Mouse (Mus musculus) embryonic facial prominence, embryonic 14.5 days (tissue): ENCODE measurements around the gene Kalrn. TPM values are rescaled to one million over a fixed set of nuclear protein-coding genes. Genes with fewer than 3 reads are reported as not detected.
A peak's percentile ranks its signal among the peaks of the same experiment; 100 is the strongest.

Source experiments
- ATAC-seq: fragments of 200-750 bp; cut with Nextera tagmentation; 2 replicates; pipeline ENCODE4 v1.8.0; 2017; ENCODE audit warnings: low read depth, moderate number of reproducible peaks, moderate TSS enrichment
- DNase-seq: peaks from one replicate; pipeline ENCODE4 v3.0.0-alpha.2; 2015; ENCODE audit warnings: low spot score
- H3K27ac ChIP-seq: fragments of 300-500 bp; sonication (generic); replicated peaks from 2 replicates; pipeline ENCODE4 v1.5.1; 2014; ENCODE audit warnings: low read depth, mild to moderate bottlenecking, low read length, moderate library complexity
- H3K27me3 ChIP-seq: fragments of 300-500 bp; sonication (generic); replicated peaks from 2 replicates; pipeline ENCODE4 v1.6.1; 2014; ENCODE audit warnings: low read length; ENCODE audit not compliant: control insufficient read depth, insufficient read depth
- H3K36me3 ChIP-seq: fragments of 300-500 bp; sonication (generic); 2 replicates; pipeline ENCODE4 v1.6.1; 2014; ENCODE audit warnings: low read length, mixed read lengths; ENCODE audit not compliant: control insufficient read depth, insufficient read depth
- H3K4me1 ChIP-seq: fragments of 300-500 bp; sonication (generic); 2 replicates; pipeline ENCODE4 v1.6.1; 2014; ENCODE audit warnings: antibody characterized with exemption, low read length; ENCODE audit not compliant: control insufficient read depth, insufficient read depth
- H3K4me2 ChIP-seq: fragments of 300-500 bp; sonication (generic); 2 replicates; pipeline ENCODE4 v1.6.1; 2014; ENCODE audit warnings: low read depth, mild to moderate bottlenecking, low read length, moderate library complexity, mixed read lengths
- H3K4me3 ChIP-seq: fragments of 300-500 bp; sonication (generic); 2 replicates; pipeline ENCODE4 v1.5.1; 2014; ENCODE audit warnings: low read depth, mild to moderate bottlenecking, low read length
- H3K9ac ChIP-seq: fragments of 300-500 bp; sonication (generic); 2 replicates; pipeline ENCODE4 v1.6.1; 2014; ENCODE audit warnings: low read depth, mild to moderate bottlenecking, low read length, moderate library complexity, mixed read lengths
- H3K9me3 ChIP-seq: fragments of 300-500 bp; sonication (generic); 2 replicates; pipeline ENCODE4 v1.6.1; 2016; ENCODE audit warnings: low read length; ENCODE audit not compliant: control insufficient read depth
- WGBS: fragments of 180-500 bp; shearing (Covaris S2); extraction: QIAGEN DNeasy Blood & Tissue Kit; methylation state at CpG from one replicate; pipeline ENCODE4 v1.1.7; 2014; 5-methylcytosine and 5-hydroxymethylcytosine counted together
- polyA plus RNA-seq: library from polyadenylated mRNA; unstranded; fragments of >200 nt; fragmentation: Nextera tagmentation; extraction: Ambion mirVana; gene quantifications from 2 replicates; pipeline ENCODE4 v1.2.1, GENCODE M21; 2014

The Kalrn gene
- polyA plus RNA-seq, 1 experiment from 2014 or later = 12.2 TPM

- 5% methylated on average over 3 of the region's 3 CpGs for WGBS
- Histone ChIP-seq H3K9ac (no peak overlapping the region), H3K4me2 (no peak overlapping the region), H3K4me3 (no peak overlapping the region), H3K27me3 (no peaks in the 10 kb centered on the region), H3K9me3 (no peaks in the 10 kb centered on the region), H3K27ac (no peak overlapping the region), H3K4me1 (no peaks in the 10 kb centered on the region), H3K36me3 (no peaks in the 10 kb centered on the region)
- DNase-seq (peak; percentile 73), ATAC-seq (peak; percentile 77)
Measured at GRCm38 (mm10) chr16:34114665-34115064, 458.7 kb downstream of the Kalrn start.

GRCm38 (mm10) chr16:34113150-34113549, 460.2 kb downstream of the Kalrn start:
- Histone ChIP-seq H3K4me1 (no peaks in the 10 kb centered on the region), H3K27ac (no peak overlapping the region), H3K9ac (no peak overlapping the region), H3K36me3 (no peaks in the 10 kb centered on the region), H3K4me3 (no peak overlapping the region), H3K27me3 (no peaks in the 10 kb centered on the region), H3K4me2 (no peak overlapping the region), H3K9me3 (no peaks in the 10 kb centered on the region)
- ATAC-seq = no peak
- no peak for DNase-seq
- WGBS = 87% methylated on average over 9 of the region's 9 CpGs

GRCm38 (mm10) chr16:34112490-34112889, 460.8 kb downstream of the Kalrn start:
- H3K4me1 ChIP-seq = no peaks in the 10 kb centered on the region
- H3K27me3 ChIP-seq = no peaks in the 10 kb centered on the region
- ATAC-seq (peak; percentile 70), DNase-seq (peak; percentile 37)
- H3K27ac ChIP-seq = no peak overlapping the region
- H3K9ac ChIP-seq = no peak overlapping the region
- H3K4me3 ChIP-seq = no peak overlapping the region
- WGBS = 26% methylated on average over 5 of the region's 5 CpGs
- H3K9me3 ChIP-seq = no peaks in the 10 kb centered on the region
- H3K4me2 ChIP-seq = no peak overlapping the region
- no peaks in the 10 kb centered on the region for H3K36me3 ChIP-seq

GRCm38 (mm10) chr16:34110840-34111625, 462.3 kb downstream of the Kalrn start:
- 91% methylated on average over 7 of the region's 7 CpGs for WGBS
- H3K4me1 ChIP-seq = no peaks in the 10 kb centered on the region
- no peak overlapping the region for H3K9ac ChIP-seq
- no peaks in the 10 kb centered on the region for H3K36me3 ChIP-seq
- DNase-seq (no peak), ATAC-seq (no peak)
- no peak overlapping the region for H3K4me2 ChIP-seq
- H3K27ac ChIP-seq = no peak overlapping the region
- H3K9me3 ChIP-seq = no peaks in the 10 kb centered on the region
- H3K27me3 ChIP-seq = no peaks in the 10 kb centered on the region
- H3K4me3 ChIP-seq = no peak overlapping the region

- Histone ChIP-seq H3K9me3 (no peaks in the 10 kb centered on the region), H3K4me1 (no peaks in the 10 kb centered on the region), H3K9ac (no peak overlapping the region), H3K27me3 (no peaks in the 10 kb centered on the region), H3K36me3 (no peaks in the 10 kb centered on the region), H3K4me3 (no peak overlapping the region), H3K27ac (no peak overlapping the region), H3K4me2 (no peak overlapping the region)
- DNase-seq (no peak), ATAC-seq (no peak)
- WGBS = 91% methylated on average over 6 of the region's 6 CpGs
Measured at GRCm38 (mm10) chr16:34104427-34104826, 468.9 kb downstream of the Kalrn start.

GRCm38 (mm10) chr16:34102742-34103141, 470.6 kb downstream of the Kalrn start:
- no peak overlapping the region for H3K4me3 ChIP-seq
- H3K4me2 ChIP-seq = no peak overlapping the region
- no peaks in the 10 kb centered on the region for H3K36me3 ChIP-seq
- H3K27ac ChIP-seq = no peak overlapping the region
- ATAC-seq (no peak), DNase-seq (no peak)
- WGBS = 54% methylated on average over 5 of the region's 5 CpGs
- H3K27me3 ChIP-seq = no peaks in the 10 kb centered on the region
- no peak overlapping the region for H3K9ac ChIP-seq
- H3K4me1 ChIP-seq = no peaks in the 10 kb centered on the region
- no peaks in the 10 kb centered on the region for H3K9me3 ChIP-seq

- Histone ChIP-seq H3K9ac (no peak overlapping the region), H3K27me3 (no peaks in the 10 kb centered on the region), H3K27ac (no peak overlapping the region), H3K36me3 (no peaks in the 10 kb centered on the region), H3K4me1 (0 out of 2 replicates have a peak, but pooled peaks cover 8% of the 10 kb centered on the region), H3K4me2 (no peak overlapping the region), H3K4me3 (no peak overlapping the region), H3K9me3 (no peaks in the 10 kb centered on the region)
- WGBS = 70% methylated on average over 3 of the region's 3 CpGs
- DNase-seq (no peak), ATAC-seq (no peak)
Measured at GRCm38 (mm10) chr16:34099795-34100194, 473.5 kb downstream of the Kalrn start.

- Histone ChIP-seq H3K27me3 (no peaks in the 10 kb centered on the region), H3K9ac (peak overlapping the region; percentile 70), H3K36me3 (no peaks in the 10 kb centered on the region), H3K27ac (no peak overlapping the region; the same call in 1 of the 2 replicates), H3K4me1 (peaks cover 16% of the 10 kb centered on the region; the same call in 1 of the 2 replicates), H3K4me2 (peak overlapping the region; percentile 75), H3K9me3 (no peaks in the 10 kb centered on the region), H3K4me3 (peak overlapping the region; percentile 49)
- peak; percentile 75 for DNase-seq
- 1% methylated on average over 29 of the region's 34 CpGs for WGBS
- peak; percentile 78 for ATAC-seq
Measured at GRCm38 (mm10) chr16:34095548-34096141, 477.7 kb downstream of the Kalrn start.
